Mouse (Mus musculus): Measurements from ENCODE around the gene Zfpm1.

- TF ChIP-seq POLR2A (IDR thresholded peaks at IDR 0.05; ENCODE audit: low read depth, low read length) (no peak), CTCF (IDR thresholded peaks at IDR 0.05; ENCODE audit: extremely low read depth, insufficient read depth, insufficient read length, insufficient replicate concordance) (no peak)
Measured at GRCm38 (mm10) chr8:122313310-122313709, 31.4 kb downstream of the Zfpm1 start.
